In the genomic region with DNA sequence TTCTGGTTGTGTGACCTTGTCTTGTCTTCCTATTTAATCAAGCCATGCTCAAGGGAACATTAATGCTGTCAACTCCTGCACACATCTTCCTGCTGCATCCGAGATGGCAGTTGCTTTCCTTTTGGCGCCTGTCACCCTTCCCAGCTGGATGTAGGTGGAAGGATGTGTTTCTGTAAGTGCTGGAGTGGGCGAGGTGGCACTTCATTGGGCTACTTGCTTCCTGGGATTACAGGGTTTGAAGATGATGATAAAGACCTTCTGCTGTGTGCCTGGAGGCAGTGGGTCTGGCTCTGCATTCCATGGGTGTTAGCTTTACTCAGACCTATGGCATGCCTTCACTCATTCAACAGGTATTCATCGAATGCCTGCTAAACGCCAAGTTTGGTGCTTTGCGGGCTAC, we compare ENCODE assay signal across 22 mouse cellular contexts. TPM values are rescaled to one million over a fixed set of nuclear protein-coding genes. Genes with fewer than 3 reads are reported as not detected.
DNase-seq lines count a peak whose midpoint lies in the region; ATAC-seq and TF ChIP-seq lines count a peak whose summit lies in the region.
"Had no signal": no experiment of that assay in that cellular context is flagged by ENCODE, and none has a peak within 500 bp of the region (broad histone marks: within the 10 kb centered on the region; RNA-seq: fewer than 3 reads in every experiment).

No protein-coding gene starts in this region.

- no peaks in the 10 kb centered on the region for H3K9me3 ChIP-seq in lung, postnatal 0 days (ENCODE audit: low read length)
- no peaks in the 10 kb centered on the region for H3K9me3 ChIP-seq in midbrain, postnatal 0 days (ENCODE audit: low read length)
- H3K9me3 ChIP-seq: embryonic facial prominence, embryonic 13.5 days; forebrain, embryonic 12.5 days; G1E; heart, embryonic 13.5 days; hindbrain, embryonic 12.5 days had no signal

- 0 out of 2 replicates have a peak overlapping the region, but pooled peaks have one; percentile 14 for H3K27ac ChIP-seq in lung, postnatal 0 days (ENCODE audit: low read length)
- H3K27ac ChIP-seq in midbrain, postnatal 0 days (ENCODE audit: low read depth, low read length): no peak overlapping the region
- H3K27ac ChIP-seq: embryonic facial prominence, embryonic 13.5 days; forebrain, embryonic 12.5 days; hindbrain, embryonic 12.5 days had no signal

- TF ChIP-seq EP300 in lung, postnatal 0 days (IDR thresholded peaks at IDR 0.05): no peak

- no peak overlapping the region for H3K4me3 ChIP-seq in lung, postnatal 0 days (ENCODE audit: low read depth, low read length)
- H3K4me3 ChIP-seq in midbrain, postnatal 0 days (ENCODE audit: low read depth, low read length): no peak overlapping the region
- H3K4me3 ChIP-seq: embryonic facial prominence, embryonic 13.5 days; forebrain, embryonic 12.5 days; heart, embryonic 13.5 days; hindbrain, embryonic 12.5 days had no signal

- H3K9ac ChIP-seq in lung, postnatal 0 days (replicated peaks; ENCODE audit: low read depth): no peak overlapping the region
- no peak overlapping the region for H3K9ac ChIP-seq in midbrain, postnatal 0 days (replicated peaks; ENCODE audit: low read length, poor library complexity, severe bottlenecking)
- H3K9ac ChIP-seq: embryonic facial prominence, embryonic 13.5 days; forebrain, embryonic 12.5 days; heart, embryonic 13.5 days; hindbrain, embryonic 12.5 days had no signal

- ATAC-seq in lung, postnatal 0 days: 0 out of 2 replicates have a peak, but pooled peaks have one; percentile 12
- no peak for ATAC-seq in midbrain, postnatal 0 days (ENCODE audit: low FRiP score)
- ATAC-seq: CD4-positive, CD25-positive, alpha-beta regulatory T cell, adult 4 months; forebrain, embryonic 16.5 days; hindbrain, embryonic 16.5 days; inflammation-experienced regulatory T-cells, adult 6 months had no signal

- peak; percentile 11 to 17 for DNase-seq in frontal cortex, postnatal 36 days (ENCODE audit: low spot score in 2 of 2)
- DNase-seq in frontal cortex, postnatal 14 days (ENCODE audit: low spot score in 2 of 2): no peak
- no peak for DNase-seq in lung, postnatal 0 days (ENCODE audit: low spot score)
- DNase-seq in lung, postnatal 4 days: no peak
- DNase-seq in 3T3-L1 (ENCODE audit: low read depth, low spot score): peak; percentile 9
- no peak for DNase-seq in midbrain, postnatal 0 days (ENCODE audit: low spot score)
- no peak for DNase-seq in adipocyte (ENCODE audit: low spot score)
- DNase-seq: adrenal gland, postnatal 14 days; cerebellum, adult 18-20 months; cerebellum, adult 9-11 months; cerebellum, postnatal 36 days; gastrocnemius, postnatal 10 days; heart, postnatal 4 days had no signal

- H3K4me2 ChIP-seq in lung, postnatal 0 days (replicated peaks; ENCODE audit: low read depth, low read length): no peak overlapping the region
- H3K4me2 ChIP-seq in midbrain, postnatal 0 days (ENCODE audit: low read depth, low read length, poor library complexity, severe bottlenecking): no peak overlapping the region
- H3K4me2 ChIP-seq: embryonic facial prominence, embryonic 13.5 days; forebrain, embryonic 12.5 days; heart, embryonic 13.5 days; hindbrain, embryonic 12.5 days had no signal

- no peaks in the 10 kb centered on the region for H3K36me3 ChIP-seq in lung, postnatal 0 days (ENCODE audit: insufficient read depth, low read length)
- no peaks in the 10 kb centered on the region for H3K36me3 ChIP-seq in midbrain, postnatal 0 days (ENCODE audit: insufficient read depth, low read length)
- H3K36me3 ChIP-seq: embryonic facial prominence, embryonic 13.5 days; forebrain, embryonic 12.5 days; G1E; heart, embryonic 13.5 days; hindbrain, embryonic 12.5 days had no signal

- H3K4me1 ChIP-seq in lung, postnatal 0 days (ENCODE audit: insufficient read depth, low read depth, low read length): no peaks in the 10 kb centered on the region
- no peaks in the 10 kb centered on the region for H3K4me1 ChIP-seq in midbrain, postnatal 0 days (ENCODE audit: insufficient read depth, low read length)
- H3K4me1 ChIP-seq: embryonic facial prominence, embryonic 13.5 days; forebrain, embryonic 12.5 days; hindbrain, embryonic 12.5 days had no signal

- WGBS in lung, postnatal 0 days: 62% methylated on average over 6 of the region's 6 CpGs
- 95% methylated on average over 6 of the region's 6 CpGs for WGBS in midbrain, postnatal 0 days

- TF ChIP-seq CTCF in lung, postnatal 0 days (IDR thresholded peaks at IDR 0.05): no peak
- no peak for TF ChIP-seq CTCF in midbrain, postnatal 0 days (IDR thresholded peaks at IDR 0.05)

- no peaks in the 10 kb centered on the region for H3K27me3 ChIP-seq in lung, postnatal 0 days (replicated peaks; ENCODE audit: insufficient read depth, low read length)
- no peaks in the 10 kb centered on the region for H3K27me3 ChIP-seq in midbrain, postnatal 0 days (ENCODE audit: insufficient read depth, low read length)
- H3K27me3 ChIP-seq: embryonic facial prominence, embryonic 13.5 days; forebrain, embryonic 12.5 days; heart, embryonic 13.5 days; hindbrain, embryonic 12.5 days had no signal

RNA-seq across cellular contexts. Expression of a gene that starts 53.9 kb away (rescaled TPM):
- polyA plus RNA-seq in lung, postnatal 0 days (2015; fragmentation: Nextera tagmentation; extraction: Ambion mirVana): 982 and 1,058 TPM in 2 replicates
- total RNA-seq in midbrain, postnatal 0 days (2014; rRNA removed): 227 and 233 TPM in 2 replicates
- polyA plus RNA-seq in midbrain, postnatal 0 days (2015; fragmentation: Nextera tagmentation; extraction: Ambion mirVana): 231 and 234 TPM in 2 replicates
- polyA plus RNA-seq: CD4-positive, CD25-positive, alpha-beta regulatory T cell, adult 4 months; G1E; inflammation-experienced regulatory T-cells, adult 6 months had no signal

Comparison
In these comparisons a context has a peak if more than half of its experiments do, and no peak if none do; other contexts are left out.
1. DNase-seq: peak in frontal cortex, postnatal 36 days (2 of 2) and 3T3-L1 (single experiment); none in frontal cortex, postnatal 14 days (0 of 2), lung, postnatal 0 days (single experiment), lung, postnatal 4 days (0 of 2), midbrain, postnatal 0 days (single experiment) and adipocyte (single experiment).